ENCODE assay signal across 19 mouse cellular contexts in genomic region chr7:142548706-142549105, GRCm38 (mm10). TPM values are rescaled to one million over a fixed set of nuclear protein-coding genes. Genes with fewer than 3 reads are reported as not detected.
DNase-seq lines count a peak whose midpoint lies in the region; ATAC-seq lines count a peak whose summit lies in the region.
"Had no signal": no experiment of that assay in that cellular context is flagged by ENCODE, and none has a peak within 500 bp of the region (broad histone marks: within the 10 kb centered on the region; RNA-seq: fewer than 3 reads in every experiment).

No protein-coding gene starts in this region.

- no peak overlapping the region for H3K4me2 ChIP-seq in heart, embryonic 13.5 days
- no peak overlapping the region for H3K4me2 ChIP-seq in neural tube, embryonic 11.5 days (ENCODE audit: low read depth)
- H3K4me2 ChIP-seq in neural tube, embryonic 15.5 days = no peak overlapping the region
- no peak overlapping the region for H3K4me2 ChIP-seq in liver, embryonic 12.5 days
- H3K4me2 ChIP-seq: embryonic facial prominence, embryonic 13.5 days; heart, embryonic 15.5 days; liver, embryonic 11.5 days; lung, embryonic 15.5 days had no signal

- H3K27me3 ChIP-seq in heart, embryonic 13.5 days (replicated peaks) = no peaks in the 10 kb centered on the region
- no peaks in the 10 kb centered on the region for H3K27me3 ChIP-seq in neural tube, embryonic 11.5 days (ENCODE audit: control insufficient read depth, insufficient read depth, low read length)
- no peaks in the 10 kb centered on the region for H3K27me3 ChIP-seq in neural tube, embryonic 15.5 days (replicated peaks)
- H3K27me3 ChIP-seq in liver, embryonic 12.5 days (replicated peaks) = no peaks in the 10 kb centered on the region
- H3K27me3 ChIP-seq: embryonic facial prominence, embryonic 13.5 days; heart, embryonic 15.5 days; lung, embryonic 15.5 days had no signal

- no peaks in the 10 kb centered on the region for H3K36me3 ChIP-seq in heart, embryonic 13.5 days
- no peaks in the 10 kb centered on the region for H3K36me3 ChIP-seq in neural tube, embryonic 11.5 days (ENCODE audit: control insufficient read depth, insufficient read depth, low read length)
- no peaks in the 10 kb centered on the region; the same call in 1 of the 2 replicates for H3K36me3 ChIP-seq in neural tube, embryonic 15.5 days
- H3K36me3 ChIP-seq in liver, embryonic 12.5 days = no peaks in the 10 kb centered on the region
- H3K36me3 ChIP-seq: embryonic facial prominence, embryonic 13.5 days; heart, embryonic 15.5 days; lung, embryonic 15.5 days had no signal

- no peak overlapping the region for H3K4me3 ChIP-seq in heart, embryonic 13.5 days
- H3K4me3 ChIP-seq in neural tube, embryonic 11.5 days (ENCODE audit: low read depth, low read length) = no peak overlapping the region
- H3K4me3 ChIP-seq in neural tube, embryonic 15.5 days (replicated peaks) = no peak overlapping the region
- H3K4me3 ChIP-seq in liver, embryonic 12.5 days = no peak overlapping the region
- H3K4me3 ChIP-seq: embryonic facial prominence, embryonic 13.5 days; heart, embryonic 15.5 days; lung, embryonic 15.5 days had no signal

- WGBS in heart, embryonic 13.5 days = 61% methylated on average over 6 of the region's 6 CpGs
- 8% methylated on average over 6 of the region's 6 CpGs for WGBS in neural tube, embryonic 11.5 days
- WGBS in neural tube, embryonic 15.5 days = 25% methylated on average over 6 of the region's 6 CpGs
- 69% methylated on average over 6 of the region's 6 CpGs for WGBS in liver, embryonic 12.5 days (ENCODE audit: insufficient replicate concordance)

- DNase-seq in cerebellum, adult 9-11 months = peak; percentile 33
- no peak for DNase-seq in cerebellum, postnatal 10 days
- no peak for DNase-seq in heart, adult 18-20 months
- no peak for DNase-seq in neural tube, embryonic 11.5 days (ENCODE audit: low spot score)
- no peak for DNase-seq in layer of hippocampus, postnatal 25 days (ENCODE audit: extremely low spot score in 1 of 2, low spot score in 1 of 2)
- DNase-seq: cerebellum, postnatal 14 days; gastrocnemius, postnatal 36 days; kidney, postnatal 14 days; layer of hippocampus, adult 9-11 months; midbrain, embryonic 14.5 days; right cerebral cortex, postnatal 14 days had no signal

- 0 out of 2 replicates have a peak overlapping the region, but pooled peaks have one; percentile 20 for H3K27ac ChIP-seq in heart, embryonic 13.5 days (replicated peaks)
- peak overlapping the region; percentile 46; the same call in 1 of the 2 replicates for H3K27ac ChIP-seq in neural tube, embryonic 11.5 days (ENCODE audit: low read depth, low read length)
- H3K27ac ChIP-seq in neural tube, embryonic 15.5 days (replicated peaks) = no peak overlapping the region
- H3K27ac ChIP-seq in liver, embryonic 12.5 days = no peak overlapping the region
- H3K27ac ChIP-seq: heart, embryonic 15.5 days had no signal

- H3K9me3 ChIP-seq in heart, embryonic 13.5 days = no peaks in the 10 kb centered on the region
- H3K9me3 ChIP-seq in neural tube, embryonic 11.5 days (ENCODE audit: control insufficient read depth, low read length) = no peaks in the 10 kb centered on the region
- H3K9me3 ChIP-seq in neural tube, embryonic 15.5 days (replicated peaks) = no peaks in the 10 kb centered on the region
- H3K9me3 ChIP-seq in liver, embryonic 12.5 days (replicated peaks) = no peaks in the 10 kb centered on the region
- H3K9me3 ChIP-seq: embryonic facial prominence, embryonic 13.5 days; heart, embryonic 15.5 days; lung, embryonic 15.5 days had no signal

- ATAC-seq in heart, embryonic 13.5 days (ENCODE audit: extremely low read depth, insufficient number of reproducible peaks, low FRiP score, low TSS enrichment) = no peak
- ATAC-seq in neural tube, embryonic 11.5 days (ENCODE audit: insufficient read depth, low FRiP score, low TSS enrichment) = no peak
- no peak for ATAC-seq in neural tube, embryonic 15.5 days (ENCODE audit: low FRiP score)
- ATAC-seq in liver, embryonic 12.5 days = no peak

- H3K9ac ChIP-seq in heart, embryonic 13.5 days = no peak overlapping the region
- H3K9ac ChIP-seq in neural tube, embryonic 11.5 days (ENCODE audit: low read length) = no peak overlapping the region
- no peak overlapping the region for H3K9ac ChIP-seq in neural tube, embryonic 15.5 days (replicated peaks)
- no peak overlapping the region for H3K9ac ChIP-seq in liver, embryonic 12.5 days
- H3K9ac ChIP-seq: embryonic facial prominence, embryonic 13.5 days; heart, embryonic 15.5 days; lung, embryonic 15.5 days had no signal

- peaks cover 58% of the 10 kb centered on the region for H3K4me1 ChIP-seq in heart, embryonic 13.5 days
- H3K4me1 ChIP-seq in neural tube, embryonic 11.5 days (ENCODE audit: control insufficient read depth, insufficient read depth, low read length) = peaks cover 17% of the 10 kb centered on the region
- 0 out of 2 replicates have a peak, but pooled peaks cover 2% of the 10 kb centered on the region for H3K4me1 ChIP-seq in neural tube, embryonic 15.5 days
- H3K4me1 ChIP-seq in liver, embryonic 12.5 days = peaks cover 35% of the 10 kb centered on the region

RNA-seq across cellular contexts. Expression of gene Mrpl23, which starts 16.2 kb away (rescaled TPM):
- 15.6 and 17.7 TPM in 2 replicates for polyA plus RNA-seq in heart, embryonic 13.5 days (2015; fragmentation: Nextera tagmentation; extraction: Ambion mirVana)
- 10 to 100 TPM; 12.2 to 29.0 TPM for total RNA-seq in heart, adult 18-20 months (2021)
- polyA plus RNA-seq in neural tube, embryonic 11.5 days (2014; fragmentation: Nextera tagmentation; extraction: Ambion mirVana) = 10.6 and 20.0 TPM in 2 replicates
- polyA plus RNA-seq in neural tube, embryonic 15.5 days (2015; fragmentation: Nextera tagmentation; extraction: Ambion mirVana) = 21.0 and 27.9 TPM in 2 replicates
- polyA plus RNA-seq in liver, embryonic 12.5 days (2016; fragmentation: Nextera tagmentation; extraction: Ambion mirVana) = 10.4 and 14.4 TPM in 2 replicates
- 1 to 10 TPM; 5.8 to 6.7 TPM for total RNA-seq in layer of hippocampus, postnatal 25 days (2021)

RNA-seq across cellular contexts. Expression of gene Tnnt3, which starts 50.1 kb away (rescaled TPM):
- polyA plus RNA-seq in heart, embryonic 13.5 days (2015; fragmentation: Nextera tagmentation; extraction: Ambion mirVana) = 4.0 and 5.4 TPM in 2 replicates
- under 1 TPM in 1 of 2 experiments, not detected in 1; 0.67 TPM for total RNA-seq in heart, adult 18-20 months (2021)
- 6.5 and 9.2 TPM in 2 replicates for polyA plus RNA-seq in neural tube, embryonic 11.5 days (2014; fragmentation: Nextera tagmentation; extraction: Ambion mirVana)
- polyA plus RNA-seq in neural tube, embryonic 15.5 days (2015; fragmentation: Nextera tagmentation; extraction: Ambion mirVana) = 14.9 and 26.9 TPM in 2 replicates
- polyA plus RNA-seq in liver, embryonic 12.5 days (2016; fragmentation: Nextera tagmentation; extraction: Ambion mirVana) = 0.51 TPM in 1 of 2 replicates, not detected in the other
- not detected for total RNA-seq in layer of hippocampus, postnatal 25 days (2021)
- total RNA-seq: MEL had no signal

Comparison
In these comparisons a context has a peak if more than half of its experiments do, and no peak if none do; other contexts are left out.
1. H3K27ac ChIP-seq: peak in heart, embryonic 13.5 days (single experiment) and neural tube, embryonic 11.5 days (single experiment); none in neural tube, embryonic 15.5 days (single experiment) and liver, embryonic 12.5 days (single experiment).